Mouse (Mus musculus) brain, adult 10 weeks (tissue): ENCODE results near the gene Olfr74. TPM values are rescaled to one million over a fixed set of nuclear protein-coding genes. Genes with fewer than 3 reads are reported as not detected.

Experiments used
- polyA plus RNA-seq: library from polyadenylated mRNA; stranded (reverse); fragments of 350-450 nt; fragmentation: Illumina TruSeq; extraction: RNeasy Lipid Tissue Mini Kit (QIAGEN cat#74804); gene quantifications from one replicate; pipeline ENCODE4 v1.2.3, GENCODE M21; 2015; ENCODE audit warnings: low read depth, low replicate concordance

Gene Olfr74
- not detected for polyA plus RNA-seq

DNA sequence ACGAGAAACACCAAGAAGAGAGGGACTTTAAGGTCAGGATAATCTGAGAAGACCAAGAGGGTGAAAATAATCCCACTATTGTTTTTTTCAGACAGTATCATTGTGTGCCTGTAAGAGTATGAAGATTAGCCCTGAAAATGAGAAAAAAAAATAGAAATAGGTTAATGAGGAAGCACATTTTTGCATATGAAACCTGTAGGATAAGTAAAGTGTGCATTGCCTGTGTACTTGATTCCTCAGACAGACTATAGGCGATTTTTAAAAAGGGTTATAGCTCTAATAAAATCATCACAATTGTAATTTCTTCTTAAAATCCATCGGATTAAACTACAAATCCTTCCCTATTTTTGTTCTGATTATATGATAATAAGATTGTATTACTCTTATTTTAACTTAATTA is at the start of gene Olfr74:
TSS of gene Olfr74 (minus strand) at position 101 of the 400 bp plus-strand sequence.

DNA sequence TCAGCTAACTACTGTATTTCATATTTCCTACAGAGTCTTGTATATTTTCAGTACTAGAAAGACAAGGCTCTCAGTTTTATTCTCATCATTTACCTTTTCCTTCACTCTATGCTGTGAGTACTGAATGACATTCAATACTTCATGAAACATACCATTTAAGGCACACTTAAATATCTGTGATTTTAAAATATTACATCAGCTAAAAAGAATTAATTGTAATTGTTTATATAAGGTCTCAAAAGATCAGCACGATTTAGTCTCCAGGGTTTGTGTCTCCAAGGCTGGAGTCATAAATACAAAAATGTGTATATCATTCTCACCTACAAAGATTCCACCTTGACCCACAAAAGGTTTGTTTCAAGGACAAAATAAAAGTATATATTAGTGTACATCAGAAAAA is 48.0 kb upstream of the Olfr74 start, which contains the start of gene Olfr1161:
TSS of gene Olfr1161 (plus strand) at position 301 of the 400 bp plus-strand sequence.

DNA sequence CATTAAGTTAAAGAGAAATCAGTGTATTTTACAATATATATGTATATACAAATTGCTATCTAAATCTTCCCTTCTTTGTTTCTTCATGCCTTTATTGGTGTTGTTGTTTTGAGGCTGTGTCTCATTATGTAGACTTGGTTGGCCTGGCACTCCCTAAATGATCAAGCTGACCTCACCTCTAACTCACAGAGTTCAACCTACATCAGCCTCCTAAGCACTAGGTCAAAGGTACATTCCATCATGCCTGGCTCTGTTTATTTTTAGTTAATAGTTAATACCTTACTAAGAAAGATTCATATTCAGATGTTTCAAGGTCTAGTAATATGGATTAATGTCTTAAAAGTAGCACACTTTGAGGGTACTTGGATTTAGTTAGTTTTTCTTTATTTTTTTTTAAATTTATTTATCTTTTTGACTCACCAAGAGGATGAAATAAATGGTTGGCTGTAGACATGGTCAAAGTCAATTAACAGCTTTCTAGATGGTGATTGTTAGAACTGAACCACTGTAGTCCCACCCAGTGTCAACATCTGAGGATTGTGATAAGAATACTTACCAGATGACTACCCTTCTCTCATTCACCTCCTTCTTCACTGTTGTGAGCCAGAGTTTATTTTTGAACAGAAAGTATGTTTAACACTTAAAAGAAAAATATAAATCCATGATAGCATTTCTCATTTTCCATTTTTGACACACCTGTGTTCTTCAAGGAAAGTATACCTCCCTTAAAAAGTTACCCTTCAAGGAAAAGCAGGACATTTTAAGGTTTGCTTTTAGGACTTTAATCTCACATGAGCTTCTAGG is 33.3 kb upstream of the Olfr74 start, which contains the start of gene Olfr1160:
TSS of gene Olfr1160 (minus strand) at position 754 of the 804 bp plus-strand sequence.

DNA sequence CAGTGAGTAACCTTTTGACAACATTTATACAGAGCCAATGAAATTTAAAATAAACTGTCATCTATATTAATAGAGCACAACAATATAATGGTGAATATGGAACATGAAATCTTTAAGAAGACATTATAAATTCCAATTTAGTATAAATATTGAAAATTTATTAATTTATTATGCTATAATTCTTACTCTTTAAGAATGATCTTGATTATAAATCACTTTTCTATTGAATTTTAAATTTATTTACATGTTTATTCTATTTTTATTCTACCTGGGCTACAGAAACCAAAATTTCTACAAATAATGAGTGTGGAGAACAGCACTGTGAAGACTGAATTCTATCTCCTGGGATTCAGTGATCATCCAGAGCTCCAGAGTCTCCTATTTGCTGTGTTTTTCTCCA is 15.3 kb upstream of the Olfr74 start, which contains the start of gene Olfr1158:
TSS of gene Olfr1158 (plus strand) at position 301 of the 400 bp plus-strand sequence.

DNA sequence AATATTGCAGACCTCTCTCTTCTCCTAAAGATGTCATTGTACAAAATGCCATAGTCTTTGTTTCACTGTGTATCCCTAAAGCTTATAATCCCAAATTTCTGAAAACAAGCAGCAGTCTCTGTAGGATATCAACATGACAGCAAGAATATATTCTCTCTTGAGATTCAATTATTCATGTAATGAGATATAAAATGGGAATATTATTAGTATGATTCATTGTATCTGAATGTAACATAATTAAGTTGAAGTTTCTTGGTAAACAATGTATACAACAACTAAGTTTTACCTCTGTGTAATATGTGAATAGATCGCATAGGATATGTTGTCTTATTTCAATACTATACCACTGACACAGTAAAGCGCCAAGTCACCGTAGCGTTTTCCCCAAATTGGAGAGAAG is 6.3 kb downstream of the Olfr74 start, which contains the start of gene Olfr1157:
TSS of gene Olfr1157 (minus strand) at position 101 of the 400 bp plus-strand sequence.

DNA sequence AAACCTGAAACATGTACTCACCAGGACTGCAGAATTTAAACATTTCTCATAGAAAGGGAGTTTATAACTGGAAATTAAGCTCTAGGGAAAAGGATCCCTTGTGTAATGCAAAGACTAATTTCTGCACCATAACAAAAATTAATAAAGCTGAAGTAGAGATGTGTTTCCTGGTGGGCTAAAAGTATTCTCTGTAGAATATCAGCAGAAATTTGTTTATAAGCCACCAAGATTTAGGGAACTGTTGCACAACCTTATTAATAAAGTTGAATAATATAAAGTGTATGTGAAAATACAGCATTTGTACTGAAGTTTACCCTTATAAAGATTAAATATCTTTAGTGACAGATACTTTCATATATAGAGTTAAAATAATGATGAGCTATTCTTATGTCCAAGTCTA is 21.5 kb downstream of the Olfr74 start, which contains the start of gene Olfr1156:
TSS of gene Olfr1156 (minus strand) at position 101 of the 400 bp plus-strand sequence.

DNA sequence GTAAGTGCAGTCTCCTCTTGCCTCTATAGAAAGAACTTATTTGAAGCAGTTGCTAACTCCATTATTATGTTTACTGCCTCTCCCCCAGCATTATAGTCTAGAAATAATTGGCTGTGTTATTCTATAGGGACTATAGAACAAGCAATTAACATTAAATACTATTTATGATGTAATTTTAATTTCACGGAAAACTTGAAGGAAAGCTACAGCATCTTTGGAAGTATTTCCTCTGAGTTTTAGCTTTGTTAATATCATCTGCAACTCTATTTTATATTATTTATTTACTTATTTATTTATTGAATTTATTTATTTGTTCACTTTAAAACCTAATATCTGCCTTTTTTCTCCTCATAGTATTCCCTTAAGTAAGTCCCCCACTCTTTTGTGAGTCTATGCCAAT is 29.4 kb downstream of the Olfr74 start, which contains the start of gene Olfr1155:
TSS of gene Olfr1155 (minus strand) at position 101 of the 400 bp plus-strand sequence.

Other genes with a start within 250 kb of the Olfr74 start
- gene Olfr1138, start 234.7 kb downstream of the Olfr74 start, polyA plus RNA-seq = not detected
- gene Olfr1140, start 230.9 kb downstream of the Olfr74 start, polyA plus RNA-seq = not detected
- not detected for gene Olfr1141, start 220.7 kb downstream of the Olfr74 start, polyA plus RNA-seq
- not detected for gene Olfr152, start 195.2 kb downstream of the Olfr74 start, polyA plus RNA-seq
- not detected for gene Olfr1143, start 174.1 kb downstream of the Olfr74 start, polyA plus RNA-seq
- not detected for gene Olfr1145, start 164.8 kb downstream of the Olfr74 start, polyA plus RNA-seq
- not detected for gene Olfr1148, start 144.1 kb downstream of the Olfr74 start, polyA plus RNA-seq
- not detected for gene Olfr1150-ps1, start 130.7 kb downstream of the Olfr74 start, polyA plus RNA-seq
- gene Olfr1151, start 118.8 kb downstream of the Olfr74 start, polyA plus RNA-seq = not detected
- gene Olfr1152, start 108.2 kb downstream of the Olfr74 start, polyA plus RNA-seq = not detected
- not detected for gene Olfr1153, start 79.7 kb downstream of the Olfr74 start, polyA plus RNA-seq
- not detected for gene Olfr1154, start 69.5 kb downstream of the Olfr74 start, polyA plus RNA-seq
- gene Olfr1155, start 29.5 kb downstream of the Olfr74 start, polyA plus RNA-seq = not detected
- gene Olfr1156, start 21.6 kb downstream of the Olfr74 start, polyA plus RNA-seq = not detected
- not detected for gene Olfr1157, start 6.4 kb downstream of the Olfr74 start, polyA plus RNA-seq
- not detected for gene Olfr1158, start 15.4 kb upstream of the Olfr74 start, polyA plus RNA-seq
- gene Olfr1160, start 33.6 kb upstream of the Olfr74 start, polyA plus RNA-seq = not detected
- not detected for gene Olfr1161, start 48.1 kb upstream of the Olfr74 start, polyA plus RNA-seq
- gene Olfr73, start 63.0 kb upstream of the Olfr74 start, polyA plus RNA-seq = not detected
- not detected for gene Olfr1162, start 76.5 kb upstream of the Olfr74 start, polyA plus RNA-seq
- not detected for gene Olfr1163, start 97.2 kb upstream of the Olfr74 start, polyA plus RNA-seq
- not detected for gene Olfr1164, start 119.3 kb upstream of the Olfr74 start, polyA plus RNA-seq
- gene Olfr1166, start 153.6 kb upstream of the Olfr74 start, polyA plus RNA-seq = not detected
- not detected for gene Olfr1167, start 180.5 kb upstream of the Olfr74 start, polyA plus RNA-seq
- gene Olfr1168, start 207.2 kb upstream of the Olfr74 start, polyA plus RNA-seq = not detected